8 mouse cellular contexts compared by ENCODE assay signal in genomic region chr8:111062072-111062757, GRCm38 (mm10). TPM values are rescaled to one million over a fixed set of nuclear protein-coding genes. Genes with fewer than 3 reads are reported as not detected.
DNase-seq lines count a peak whose midpoint lies in the region; ATAC-seq and TF ChIP-seq lines count a peak whose summit lies in the region.

No protein-coding gene starts in this region.

- peak overlapping the region; percentile 76 for H3K9ac ChIP-seq in embryonic facial prominence, embryonic 13.5 days
- peak overlapping the region; percentile 40 for H3K9ac ChIP-seq in heart, adult 2 months (ENCODE audit: low read depth, low read length)
- H3K9ac ChIP-seq in limb, embryonic 12.5 days (replicated peaks): peak overlapping the region; percentile 65
- H3K9ac ChIP-seq in midbrain, embryonic 14.5 days (replicated peaks; ENCODE audit: low read length): peak overlapping the region; percentile 61

- no peaks in the 10 kb centered on the region for H3K9me3 ChIP-seq in embryonic facial prominence, embryonic 13.5 days
- no peaks in the 10 kb centered on the region for H3K9me3 ChIP-seq in limb, embryonic 12.5 days
- no peaks in the 10 kb centered on the region for H3K9me3 ChIP-seq in midbrain, embryonic 14.5 days (ENCODE audit: control insufficient read depth, low read length)

- no peaks in the 10 kb centered on the region for H3K36me3 ChIP-seq in embryonic facial prominence, embryonic 13.5 days
- H3K36me3 ChIP-seq in heart, adult 2 months (ENCODE audit: control insufficient read depth, insufficient read depth, low read length): no peaks in the 10 kb centered on the region
- no peaks in the 10 kb centered on the region for H3K36me3 ChIP-seq in kidney, adult 2 months (ENCODE audit: control insufficient read depth, insufficient read depth, low read length)
- H3K36me3 ChIP-seq in limb, embryonic 12.5 days: peaks cover 13% of the 10 kb centered on the region
- H3K36me3 ChIP-seq in midbrain, embryonic 14.5 days (ENCODE audit: control insufficient read depth, insufficient read depth, low read length): 0 out of 2 replicates have a peak, but pooled peaks cover 8% of the 10 kb centered on the region

- intact Hi-C loops in heart, adult 2 months (cut with DNase I): no loop called here

- ATAC-seq in embryonic facial prominence, embryonic 13.5 days (ENCODE audit: insufficient number of reproducible peaks, insufficient read depth, low FRiP score, low TSS enrichment, low read depth): peak; percentile 83
- ATAC-seq in limb, embryonic 12.5 days (ENCODE audit: insufficient number of reproducible peaks, insufficient read depth, low FRiP score, low TSS enrichment, low read depth): peak; percentile 86
- peak; percentile 92 for ATAC-seq in midbrain, embryonic 14.5 days (ENCODE audit: low FRiP score, low TSS enrichment)

- TF ChIP-seq EP300 in heart, adult 2 months (IDR thresholded peaks at IDR 0.05; ENCODE audit: insufficient read depth, low read depth, low read length): peak; percentile 66; the same call in 1 of the 2 replicates

- H3K79me2 ChIP-seq in heart, adult 2 months (replicated peaks; ENCODE audit: control insufficient read depth, insufficient read depth, low read length): no peaks in the 10 kb centered on the region

- peak overlapping the region; percentile 85 for H3K4me2 ChIP-seq in embryonic facial prominence, embryonic 13.5 days
- H3K4me2 ChIP-seq in limb, embryonic 12.5 days: peak overlapping the region; percentile 77
- peak overlapping the region; percentile 58 for H3K4me2 ChIP-seq in midbrain, embryonic 14.5 days (ENCODE audit: low read length)

- no peaks in the 10 kb centered on the region for H3K27me3 ChIP-seq in embryonic facial prominence, embryonic 13.5 days
- no peaks in the 10 kb centered on the region for H3K27me3 ChIP-seq in heart, adult 2 months (ENCODE audit: control insufficient read depth, insufficient read depth, low read length)
- no peaks in the 10 kb centered on the region for H3K27me3 ChIP-seq in kidney, adult 2 months (replicated peaks; ENCODE audit: control insufficient read depth, insufficient read depth, low read length)
- H3K27me3 ChIP-seq in limb, embryonic 12.5 days: peaks cover 5% of the 10 kb centered on the region
- H3K27me3 ChIP-seq in midbrain, embryonic 14.5 days (ENCODE audit: control insufficient read depth, insufficient read depth, low read length): no peaks in the 10 kb centered on the region

- H3K4me1 ChIP-seq in embryonic facial prominence, embryonic 13.5 days: peaks cover 28% of the 10 kb centered on the region
- no peaks in the 10 kb centered on the region for H3K4me1 ChIP-seq in heart, adult 2 months (ENCODE audit: control insufficient read depth, insufficient read depth, low read length)
- peaks cover 1% of the 10 kb centered on the region; the same call in 1 of the 2 replicates for H3K4me1 ChIP-seq in kidney, adult 2 months (ENCODE audit: control insufficient read depth, insufficient read depth, low read length)
- peaks cover 20% of the 10 kb centered on the region for H3K4me1 ChIP-seq in limb, embryonic 12.5 days (replicated peaks)
- H3K4me1 ChIP-seq in midbrain, embryonic 14.5 days (ENCODE audit: control insufficient read depth, insufficient read depth, low read length): peaks cover 15% of the 10 kb centered on the region

- TF ChIP-seq POLR2A in heart, adult 2 months (IDR thresholded peaks at IDR 0.05; ENCODE audit: insufficient read depth, low read depth, low read length): no peak
- TF ChIP-seq POLR2A in kidney, adult 2 months (IDR thresholded peaks at IDR 0.05; ENCODE audit: low read depth, low read length): no peak

- no peak for TF ChIP-seq CTCF in heart, adult 2 months (IDR thresholded peaks at IDR 0.05)
- no peak for TF ChIP-seq CTCF in kidney, adult 2 months (conservative IDR thresholded peaks at IDR 0.05; ENCODE audit: insufficient read depth, insufficient read length, low read depth, low read length)

- under 1% methylated on average over 27 of the region's 27 CpGs for WGBS in embryonic facial prominence, embryonic 13.5 days
- 2% methylated on average over 27 of the region's 27 CpGs for WGBS in heart, adult 2 months
- WGBS in kidney, adult 2 months: 27% methylated on average over 27 of the region's 27 CpGs
- WGBS in limb, embryonic 12.5 days: under 1% methylated on average over 27 of the region's 27 CpGs
- WGBS in midbrain, embryonic 14.5 days: under 1% methylated on average over 27 of the region's 27 CpGs

- H3K4me3 ChIP-seq in embryonic facial prominence, embryonic 13.5 days: peak overlapping the region; percentile 73
- peak overlapping the region; percentile 43 for H3K4me3 ChIP-seq in heart, adult 2 months
- H3K4me3 ChIP-seq in kidney, adult 2 months (ENCODE audit: insufficient read depth, low read depth, low read length): peak overlapping the region; percentile 52
- H3K4me3 ChIP-seq in limb, embryonic 12.5 days (replicated peaks): peak overlapping the region; percentile 66
- peak overlapping the region; percentile 48 for H3K4me3 ChIP-seq in midbrain, embryonic 14.5 days (replicated peaks; ENCODE audit: low read depth, low read length)

- DNase-seq in 3134 (ENCODE audit: extremely low read depth, insufficient read length, low spot score): peak; percentile 81
- DNase-seq in adrenal gland, postnatal 4 days (ENCODE audit: low spot score in 2 of 2): peak; percentile 63 to 65
- DNase-seq in heart, adult 2 months: peak; percentile 87 to 91
- DNase-seq in kidney, adult 2 months: peak; percentile 86
- peak; percentile 95 for DNase-seq in midbrain, embryonic 14.5 days
- peak; percentile 71 for DNase-seq in spleen, adult 12 weeks (ENCODE audit: low spot score)

- peak overlapping the region; percentile 66 for H3K27ac ChIP-seq in embryonic facial prominence, embryonic 13.5 days
- 0 out of 2 replicates have a peak overlapping the region, but pooled peaks have one; percentile 7 for H3K27ac ChIP-seq in heart, adult 2 months
- no peak overlapping the region for H3K27ac ChIP-seq in kidney, adult 2 months (ENCODE audit: insufficient read depth, low read depth, low read length)
- H3K27ac ChIP-seq in limb, embryonic 12.5 days: peak overlapping the region; percentile 64; the same call in 1 of the 2 replicates
- peak overlapping the region; percentile 82 for H3K27ac ChIP-seq in midbrain, embryonic 14.5 days (replicated peaks; ENCODE audit: low read depth, low read length)

RNA-seq across cellular contexts. Expression of gene Exosc6, which starts 6.1 kb away (rescaled TPM):
- not detected for total RNA-seq in adrenal gland, postnatal 4 days (2021)
- 9.3 and 14.6 TPM in 2 replicates for polyA plus RNA-seq in embryonic facial prominence, embryonic 13.5 days (2015; fragmentation: Nextera tagmentation; extraction: Ambion mirVana)
- not detected for total RNA-seq in heart, adult 2 months (2021)
- not detected in 2 replicates for polyA plus RNA-seq in heart, adult 2 months (2012; rRNA removed)
- polyA plus RNA-seq in kidney, adult 2 months (2012; rRNA removed): 1.8 TPM in 1 of 2 replicates, not detected in the other
- polyA plus RNA-seq in limb, embryonic 12.5 days (2016; fragmentation: Nextera tagmentation; extraction: Ambion mirVana): 23.2 and 24.2 TPM in 2 replicates
- not detected in 2 replicates for polyA plus RNA-seq in midbrain, embryonic 14.5 days (2014; fragmentation: Nextera tagmentation; extraction: Ambion mirVana)

RNA-seq across cellular contexts. Expression of gene Aars, which starts 29.3 kb away (rescaled TPM):
- 100 to 1,000 TPM in 1 of 2 experiments, 10 to 100 TPM in 1; 87.5 to 104 TPM for total RNA-seq in adrenal gland, postnatal 4 days (2021)
- polyA plus RNA-seq in embryonic facial prominence, embryonic 13.5 days (2015; fragmentation: Nextera tagmentation; extraction: Ambion mirVana): 54.2 and 54.8 TPM in 2 replicates
- 10 to 100 TPM; 31.9 to 38.1 TPM for total RNA-seq in heart, adult 2 months (2021)
- 19.4 and 28.3 TPM in 2 replicates for polyA plus RNA-seq in heart, adult 2 months (2012; rRNA removed)
- polyA plus RNA-seq in kidney, adult 2 months (2012; rRNA removed): 35.9 and 36.3 TPM in 2 replicates
- 65.5 and 73.8 TPM in 2 replicates for polyA plus RNA-seq in limb, embryonic 12.5 days (2016; fragmentation: Nextera tagmentation; extraction: Ambion mirVana)
- 73.1 and 75.9 TPM in 2 replicates for polyA plus RNA-seq in midbrain, embryonic 14.5 days (2014; fragmentation: Nextera tagmentation; extraction: Ambion mirVana)

RNA-seq across cellular contexts. Expression of gene Clec18a, which starts 30.0 kb away (rescaled TPM):
- total RNA-seq in adrenal gland, postnatal 4 days (2021): 10 to 100 TPM in 1 of 2 experiments, under 1 TPM in 1; 0.23 to 15.9 TPM
- polyA plus RNA-seq in embryonic facial prominence, embryonic 13.5 days (2015; fragmentation: Nextera tagmentation; extraction: Ambion mirVana): 0.27 TPM in 1 of 2 replicates, not detected in the other
- 1 to 10 TPM; 1.1 to 1.3 TPM for total RNA-seq in heart, adult 2 months (2021)
- 1.1 and 1.6 TPM in 2 replicates for polyA plus RNA-seq in heart, adult 2 months (2012; rRNA removed)
- 0.88 and 1.5 TPM in 2 replicates for polyA plus RNA-seq in kidney, adult 2 months (2012; rRNA removed)
- 0.24 TPM in 1 of 2 replicates, not detected in the other for polyA plus RNA-seq in limb, embryonic 12.5 days (2016; fragmentation: Nextera tagmentation; extraction: Ambion mirVana)
- polyA plus RNA-seq in midbrain, embryonic 14.5 days (2014; fragmentation: Nextera tagmentation; extraction: Ambion mirVana): 0.09 and 0.34 TPM in 2 replicates

RNA-seq across cellular contexts. Expression of gene Ddx19b, which starts 30.7 kb away (rescaled TPM):
- 10 to 100 TPM; 16.6 to 17.6 TPM for total RNA-seq in adrenal gland, postnatal 4 days (2021)
- 4.3 and 5.8 TPM in 2 replicates for polyA plus RNA-seq in embryonic facial prominence, embryonic 13.5 days (2015; fragmentation: Nextera tagmentation; extraction: Ambion mirVana)
- total RNA-seq in heart, adult 2 months (2021): 10 to 100 TPM; 10.3 TPM
- 3.2 and 6.2 TPM in 2 replicates for polyA plus RNA-seq in heart, adult 2 months (2012; rRNA removed)
- polyA plus RNA-seq in kidney, adult 2 months (2012; rRNA removed): 2.7 and 3.1 TPM in 2 replicates
- 6.5 and 6.6 TPM in 2 replicates for polyA plus RNA-seq in limb, embryonic 12.5 days (2016; fragmentation: Nextera tagmentation; extraction: Ambion mirVana)
- 5.0 and 7.5 TPM in 2 replicates for polyA plus RNA-seq in midbrain, embryonic 14.5 days (2014; fragmentation: Nextera tagmentation; extraction: Ambion mirVana)

RNA-seq across cellular contexts. Expression of gene Pdpr, which starts 32.2 kb away (rescaled TPM):
- total RNA-seq in adrenal gland, postnatal 4 days (2021): 10 to 100 TPM; 40.0 to 40.7 TPM
- 11.0 and 11.5 TPM in 2 replicates for polyA plus RNA-seq in embryonic facial prominence, embryonic 13.5 days (2015; fragmentation: Nextera tagmentation; extraction: Ambion mirVana)
- total RNA-seq in heart, adult 2 months (2021): 100 to 1,000 TPM in 1 of 2 experiments, 10 to 100 TPM in 1; 88.3 to 114 TPM
- 28.5 and 55.3 TPM in 2 replicates for polyA plus RNA-seq in heart, adult 2 months (2012; rRNA removed)
- polyA plus RNA-seq in kidney, adult 2 months (2012; rRNA removed): 21.5 and 26.1 TPM in 2 replicates
- 14.5 and 14.7 TPM in 2 replicates for polyA plus RNA-seq in limb, embryonic 12.5 days (2016; fragmentation: Nextera tagmentation; extraction: Ambion mirVana)
- polyA plus RNA-seq in midbrain, embryonic 14.5 days (2014; fragmentation: Nextera tagmentation; extraction: Ambion mirVana): 6.9 TPM in 2 replicates
